Mouse (Mus musculus) myocyte (in vitro differentiated cells): Measurements from ENCODE around the gene Cyb5r1. TPM values are rescaled to one million over a fixed set of nuclear protein-coding genes. Genes with fewer than 3 reads are reported as not detected.
A peak's percentile ranks its signal among the peaks of the same experiment; 100 is the strongest.

Source experiments
- H3K27me3 ChIP-seq: one replicate; pipeline ENCODE4 v1.6.1; 2011; ENCODE audit not compliant: control insufficient read depth, insufficient read depth, insufficient read length
- H3K36me3 ChIP-seq: one replicate; pipeline ENCODE4 v1.6.1; 2011; ENCODE audit not compliant: control insufficient read depth, insufficient read depth
- H3K4me2 ChIP-seq: one replicate; pipeline ENCODE4 v1.6.1; 2011; ENCODE audit warnings: low read depth, control low read depth
- H3K4me3 ChIP-seq: one replicate; pipeline ENCODE4 v1.5.1; 2011; ENCODE audit warnings: mild to moderate bottlenecking, control low read depth, moderate library complexity
- H3K79me2 ChIP-seq: one replicate; pipeline ENCODE4 v1.6.1; 2011; ENCODE audit not compliant: control insufficient read depth, insufficient read depth
- H3ac ChIP-seq: one replicate; pipeline ENCODE4 v1.6.1; 2011; ENCODE audit not compliant: control insufficient read depth, insufficient read length
- CEBPB ChIP-seq: IDR thresholded peaks from 2 replicates; pipeline ENCODE4 v1.6.1; 2011; ENCODE audit warnings: mild to moderate bottlenecking, moderate library complexity; ENCODE audit not compliant: poor library complexity, insufficient read depth, severe bottlenecking
- E2F4 ChIP-seq: IDR thresholded peaks from one replicate; pipeline ENCODE4 v1.6.1; 2011; ENCODE audit warnings: mild to moderate bottlenecking, control low read depth, moderate library complexity; ENCODE audit not compliant: insufficient read depth
- MAX ChIP-seq: IDR thresholded peaks from one replicate; pipeline ENCODE4 v1.6.1; 2011; ENCODE audit warnings: low read depth, mild to moderate bottlenecking, control low read depth
- MYOD1 ChIP-seq, 3 experiments: IDR thresholded peaks; one replicate each; pipeline ENCODE4 v1.6.1; 2011; ENCODE audit warnings: control low read depth in 2 of 3, low read depth in 2 of 3, mild to moderate bottlenecking in 2 of 3, moderate library complexity in 1 of 3; ENCODE audit not compliant: insufficient read length in 2 of 3, control insufficient read depth in 1 of 3
- MYOG ChIP-seq, 3 experiments: IDR thresholded peaks; one replicate each; pipeline ENCODE4 v1.6.1; 2011; ENCODE audit warnings: control low read depth in 2 of 3, low read depth in 2 of 3, mild to moderate bottlenecking in 2 of 3; ENCODE audit not compliant: insufficient read length in 2 of 3, control insufficient read depth in 1 of 3, insufficient read depth in 1 of 3
- POLR2A ChIP-seq: IDR thresholded peaks from one replicate; pipeline ENCODE4 v1.6.1; 2011; ENCODE audit warnings: low read depth, mild to moderate bottlenecking, control low read depth, moderate library complexity; ENCODE audit not compliant: insufficient read length
- POLR2AphosphoS2 ChIP-seq: IDR thresholded peaks from one replicate; pipeline ENCODE4 v1.6.1; 2011; ENCODE audit warnings: low read depth, control low read depth; ENCODE audit not compliant: insufficient read length
- REST ChIP-seq: IDR thresholded peaks from one replicate; pipeline ENCODE4 v1.6.1; 2011; ENCODE audit warnings: mild to moderate bottlenecking, control low read depth, moderate library complexity; ENCODE audit not compliant: insufficient read depth, insufficient read length
- SRF ChIP-seq: IDR thresholded peaks from one replicate; pipeline ENCODE4 v1.6.1; 2011; ENCODE audit warnings: low read depth; ENCODE audit not compliant: control insufficient read depth, insufficient read length
- TCF12 ChIP-seq: IDR thresholded peaks from one replicate; pipeline ENCODE4 v1.6.1; 2011; ENCODE audit warnings: mild to moderate bottlenecking, control low read depth; ENCODE audit not compliant: poor library complexity, insufficient read depth, severe bottlenecking
- TCF3 ChIP-seq: IDR thresholded peaks from one replicate; pipeline ENCODE4 v1.6.1; 2011; ENCODE audit warnings: low read depth, control low read depth; ENCODE audit not compliant: insufficient read length
- USF1 ChIP-seq: IDR thresholded peaks from one replicate; pipeline ENCODE4 v1.6.1; 2011; ENCODE audit warnings: low read depth, mild to moderate bottlenecking, control low read depth, moderate library complexity
- polyA plus RNA-seq: library from polyadenylated mRNA; unstranded; fragments of >200 nt; fragmentation: generic; extraction: Trizol; gene quantifications from one replicate; pipeline ENCODE4 v1.2.1, GENCODE M21; 2012; ENCODE audit warnings: missing spikeins

Cyb5r1 gene
- polyA plus RNA-seq, 1 experiment, result 452 TPM

- Histone ChIP-seq H3K79me2 (no peaks in the 10 kb centered on the region), H3K4me2 (no peak overlapping the region), H3K4me3 (no peak overlapping the region), H3K27me3 (no peaks in the 10 kb centered on the region), H3K36me3 (no peaks in the 10 kb centered on the region), H3ac (no peak overlapping the region)
- no peak for TF ChIP-seq MYOG (IDR thresholded peaks at IDR 0.05; ENCODE audit: control insufficient read depth in 1 of 3, insufficient read depth in 1 of 3, insufficient read length in 2 of 3, low read depth in 2 of 3)
- no peak for TF ChIP-seq USF1
- no peak for TF ChIP-seq TCF3
- no peak for TF ChIP-seq SRF
- TF ChIP-seq CEBPB, result no peak
- TF ChIP-seq MYOD1 (IDR thresholded peaks at IDR 0.05; ENCODE audit: control insufficient read depth in 1 of 3, insufficient read length in 2 of 3, low read depth in 2 of 3), result no peak
- no peak for TF ChIP-seq POLR2AphosphoS2
- no peak for TF ChIP-seq TCF12
- TF ChIP-seq E2F4, result no peak
- no peak for TF ChIP-seq MAX
- no peak for TF ChIP-seq REST
- no peak for TF ChIP-seq POLR2A
These were observed 7.1 kb upstream of the Cyb5r1 start for GRCm38 (mm10) chr1:134398210-134398609.

- Histone ChIP-seq H3K4me3 (no peak overlapping the region), H3K4me2 (no peak overlapping the region), H3K36me3 (no peaks in the 10 kb centered on the region), H3ac (no peak overlapping the region), H3K79me2 (no peaks in the 10 kb centered on the region), H3K27me3 (no peaks in the 10 kb centered on the region)
- no peak for TF ChIP-seq POLR2A
- no peak for TF ChIP-seq REST
- no peak for TF ChIP-seq E2F4
- TF ChIP-seq USF1, result no peak
- TF ChIP-seq CEBPB, result no peak
- no peak for TF ChIP-seq MAX
- no peak for TF ChIP-seq MYOD1 (IDR thresholded peaks at IDR 0.05; ENCODE audit: control insufficient read depth in 1 of 3, insufficient read length in 2 of 3, low read depth in 2 of 3)
- TF ChIP-seq SRF, result no peak
- no peak for TF ChIP-seq TCF3
- no peak for TF ChIP-seq TCF12
- no peak for TF ChIP-seq POLR2AphosphoS2
- no peak for TF ChIP-seq MYOG (IDR thresholded peaks at IDR 0.05; ENCODE audit: control insufficient read depth in 1 of 3, insufficient read depth in 1 of 3, insufficient read length in 2 of 3, low read depth in 2 of 3)
These were observed 5.6 kb upstream of the Cyb5r1 start for GRCm38 (mm10) chr1:134399735-134400134.

DNA sequence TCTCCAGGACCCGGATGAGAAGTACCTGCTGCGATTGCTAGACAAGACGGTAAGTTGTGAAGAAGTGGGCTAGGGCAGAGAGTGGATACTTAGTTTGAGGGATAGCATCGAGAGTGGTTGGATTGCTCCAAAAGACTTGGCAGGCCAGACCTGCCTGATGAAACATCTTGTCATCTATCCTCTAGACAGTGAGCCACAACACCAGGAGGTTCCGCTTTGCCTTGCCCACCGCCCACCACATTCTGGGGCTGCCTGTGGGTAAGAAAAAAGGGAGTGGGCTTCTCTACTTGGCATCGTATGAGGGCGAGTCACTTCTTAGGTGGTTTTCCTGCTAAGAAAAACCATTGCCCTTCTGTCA lies 1.0 kb downstream of the Cyb5r1 start:
- peak overlapping the region; percentile 60 for H3ac ChIP-seq
- peak overlapping the region; percentile 90 for H3K4me2 ChIP-seq
- H3K36me3 ChIP-seq, result peaks cover 46% of the 10 kb centered on the region
- peaks cover 31% of the 10 kb centered on the region for H3K79me2 ChIP-seq
- H3K4me3 ChIP-seq, result peak overlapping the region; percentile 96
- H3K27me3 ChIP-seq, result no peaks in the 10 kb centered on the region
- TF ChIP-seq MYOD1 (IDR thresholded peaks at IDR 0.05; ENCODE audit: control insufficient read depth in 1 of 3, insufficient read length in 2 of 3, low read depth in 2 of 3), result peak in 1 of 3 experiments; percentile 21
- TF ChIP-seq TCF12, result no peak
- no peak for TF ChIP-seq MAX
- TF ChIP-seq MYOG (IDR thresholded peaks at IDR 0.05; ENCODE audit: control insufficient read depth in 1 of 3, insufficient read depth in 1 of 3, insufficient read length in 2 of 3, low read depth in 2 of 3), result peak in 1 of 3 experiments; percentile 37
- TF ChIP-seq CEBPB, result peak; percentile 94

DNA sequence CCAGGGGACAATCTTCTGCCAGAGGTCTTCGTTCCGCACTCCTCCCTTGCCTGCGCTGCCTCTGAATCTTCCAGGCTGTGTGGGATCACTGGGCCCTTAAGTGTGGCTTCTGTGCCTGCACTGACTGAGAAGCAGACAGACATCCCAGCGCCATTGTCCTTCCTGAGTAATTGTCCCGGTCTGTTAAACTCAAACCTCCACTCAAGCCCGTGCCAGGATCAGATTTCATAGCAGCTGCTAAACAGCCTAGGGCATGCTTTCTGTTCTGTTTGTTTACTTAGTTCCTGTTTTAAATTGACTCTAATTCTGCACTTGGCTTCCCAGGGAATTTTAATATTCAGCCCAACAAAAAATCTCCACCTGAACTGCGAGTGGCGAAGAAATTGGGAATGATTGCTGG lies 2.7 kb downstream of the Cyb5r1 start:
- Histone ChIP-seq H3ac (no peak overlapping the region), H3K79me2 (peaks cover 31% of the 10 kb centered on the region), H3K4me3 (peak overlapping the region; percentile 96), H3K27me3 (no peaks in the 10 kb centered on the region), H3K4me2 (peak overlapping the region; percentile 90), H3K36me3 (peaks cover 60% of the 10 kb centered on the region)
- TF ChIP-seq POLR2AphosphoS2 (peak; percentile 47), USF1 (no peak), MYOG (IDR thresholded peaks at IDR 0.05; ENCODE audit: control insufficient read depth in 1 of 3, insufficient read depth in 1 of 3, insufficient read length in 2 of 3, low read depth in 2 of 3) (peak in 2 of 3 experiments; percentile 31 to 52), POLR2A (peak; percentile 36), MYOD1 (IDR thresholded peaks at IDR 0.05; ENCODE audit: control insufficient read depth in 1 of 3, insufficient read length in 2 of 3, low read depth in 2 of 3) (peak in 2 of 3 experiments; percentile 23 to 46), TCF12 (no peak)
